Mouse (Mus musculus): ENCODE measurements around the gene Sobp. TPM values are rescaled to one million over a fixed set of nuclear protein-coding genes. Genes with fewer than 3 reads are reported as not detected.
A peak's percentile ranks its signal among the peaks of the same experiment; 100 is the strongest.

The Sobp gene
- polyA plus RNA-seq, 1 experiment from 2014 or later, result 9.2 TPM

- H3K9ac ChIP-seq (replicated peaks), result no peak overlapping the region
- no peaks in the 10 kb centered on the region; the same call in 1 of the 2 replicates for H3K27me3 ChIP-seq
- ATAC-seq (ENCODE audit: low FRiP score, low read depth), result no peak
- WGBS, result 82% methylated on average over 6 of the region's 6 CpGs
- H3K4me1 ChIP-seq, result peaks cover 23% of the 10 kb centered on the region
- H3K4me2 ChIP-seq (replicated peaks), result no peak overlapping the region
- H3K9me3 ChIP-seq, result no peaks in the 10 kb centered on the region
- H3K36me3 ChIP-seq, result no peaks in the 10 kb centered on the region
- H3K27ac ChIP-seq (replicated peaks), result no peak overlapping the region
- no peak overlapping the region for H3K4me3 ChIP-seq
Observed at GRCm38 (mm10) chr10:43047804-43048348, 126.5 kb downstream of the Sobp start.

GRCm38 (mm10) chr10:43043351-43044209, 130.8 kb downstream of the Sobp start:
- peak; percentile 86 for ATAC-seq (ENCODE audit: low FRiP score, low read depth)
- Histone ChIP-seq H3K27me3 (peaks cover 5% of the 10 kb centered on the region; the same call in 1 of the 2 replicates), H3K4me1 (peaks cover 28% of the 10 kb centered on the region), H3K9me3 (no peaks in the 10 kb centered on the region), H3K9ac (replicated peaks) (no peak overlapping the region), H3K27ac (replicated peaks) (peak overlapping the region; percentile 87), H3K36me3 (0 out of 2 replicates have a peak, but pooled peaks cover 6% of the 10 kb centered on the region), H3K4me3 (no peak overlapping the region), H3K4me2 (replicated peaks) (no peak overlapping the region)
- 18% methylated on average over 7 of the region's 7 CpGs for WGBS

GRCm38 (mm10) chr10:43042591-43043327, 131.6 kb downstream of the Sobp start:
- Histone ChIP-seq H3K4me3 (no peak overlapping the region), H3K4me2 (replicated peaks) (no peak overlapping the region), H3K9ac (replicated peaks) (no peak overlapping the region), H3K9me3 (no peaks in the 10 kb centered on the region), H3K36me3 (0 out of 2 replicates have a peak, but pooled peaks cover 6% of the 10 kb centered on the region), H3K4me1 (peaks cover 31% of the 10 kb centered on the region), H3K27ac (replicated peaks) (peak overlapping the region; percentile 87), H3K27me3 (peaks cover 5% of the 10 kb centered on the region; the same call in 1 of the 2 replicates)
- 23% methylated on average over 10 of the region's 10 CpGs for WGBS
- peak; percentile 57; the same call in 1 of the 2 replicates for ATAC-seq (ENCODE audit: low FRiP score, low read depth)

- WGBS, result 84% methylated on average over 3 of the region's 3 CpGs
Observed at GRCm38 (mm10) chr10:43041794-43042193, 132.5 kb downstream of the Sobp start.

GRCm38 (mm10) chr10:43037455-43037793, 136.9 kb downstream of the Sobp start:
- 0 out of 2 replicates have a peak overlapping the region, but pooled peaks have one; percentile 9 for H3K4me2 ChIP-seq (replicated peaks)
- H3K27ac ChIP-seq (replicated peaks), result peak overlapping the region; percentile 52
- 0 out of 2 replicates have a peak, but pooled peaks cover 6% of the 10 kb centered on the region for H3K36me3 ChIP-seq
- H3K4me1 ChIP-seq, result peaks cover 35% of the 10 kb centered on the region
- WGBS, result 16% methylated on average over 7 of the region's 7 CpGs
- H3K9ac ChIP-seq (replicated peaks), result no peak overlapping the region
- 0 out of 2 replicates have a peak, but pooled peaks cover 8% of the 10 kb centered on the region for H3K27me3 ChIP-seq
- no peak overlapping the region for H3K4me3 ChIP-seq
- H3K9me3 ChIP-seq, result no peaks in the 10 kb centered on the region
- ATAC-seq (ENCODE audit: low FRiP score, low read depth), result 0 out of 2 replicates have a peak, but pooled peaks have one; percentile 55

More at GRCm38 (mm10) chr10:43041794-43042193, 132.5 kb downstream of the Sobp start:
- 0 out of 2 replicates have a peak, but pooled peaks cover 6% of the 10 kb centered on the region for H3K36me3 ChIP-seq
- no peak overlapping the region for H3K9ac ChIP-seq (replicated peaks)
- peaks cover 40% of the 10 kb centered on the region for H3K4me1 ChIP-seq
- H3K4me3 ChIP-seq, result no peak overlapping the region
- peaks cover 5% of the 10 kb centered on the region; the same call in 1 of the 2 replicates for H3K27me3 ChIP-seq
- no peaks in the 10 kb centered on the region for H3K9me3 ChIP-seq
- H3K4me2 ChIP-seq (replicated peaks), result no peak overlapping the region
- H3K27ac ChIP-seq (replicated peaks), result no peak overlapping the region
- ATAC-seq (ENCODE audit: low FRiP score, low read depth), result no peak

GRCm38 (mm10) chr10:43036646-43037454, 137.5 kb downstream of the Sobp start:
- 0 out of 2 replicates have a peak, but pooled peaks cover 6% of the 10 kb centered on the region for H3K36me3 ChIP-seq
- 0 out of 2 replicates have a peak, but pooled peaks cover 8% of the 10 kb centered on the region for H3K27me3 ChIP-seq
- H3K4me3 ChIP-seq, result no peak overlapping the region
- 0 out of 2 replicates have a peak overlapping the region, but pooled peaks have one; percentile 9 for H3K4me2 ChIP-seq (replicated peaks)
- WGBS, result 42% methylated on average over 21 of the region's 21 CpGs
- H3K4me1 ChIP-seq, result peaks cover 34% of the 10 kb centered on the region
- H3K27ac ChIP-seq (replicated peaks), result peak overlapping the region; percentile 52
- H3K9ac ChIP-seq (replicated peaks), result no peak overlapping the region
- ATAC-seq (ENCODE audit: low FRiP score, low read depth), result 0 out of 2 replicates have a peak, but pooled peaks have one; percentile 28
- H3K9me3 ChIP-seq, result no peaks in the 10 kb centered on the region

- 0 out of 2 replicates have a peak overlapping the region, but pooled peaks have one; percentile 12 for H3K27ac ChIP-seq (replicated peaks)
- ATAC-seq (ENCODE audit: low FRiP score, low read depth), result no peak
- H3K4me3 ChIP-seq, result no peak overlapping the region
- peaks cover 34% of the 10 kb centered on the region for H3K4me1 ChIP-seq
- H3K36me3 ChIP-seq, result 0 out of 2 replicates have a peak, but pooled peaks cover 6% of the 10 kb centered on the region
- no peak overlapping the region for H3K9ac ChIP-seq (replicated peaks)
- no peak overlapping the region for H3K4me2 ChIP-seq (replicated peaks)
- no peaks in the 10 kb centered on the region for H3K9me3 ChIP-seq
- WGBS, result 78% methylated on average over 8 of the region's 8 CpGs
- 0 out of 2 replicates have a peak, but pooled peaks cover 8% of the 10 kb centered on the region for H3K27me3 ChIP-seq
Observed at GRCm38 (mm10) chr10:43035579-43035978, 138.8 kb downstream of the Sobp start.

GRCm38 (mm10) chr10:43034811-43035210, 139.5 kb downstream of the Sobp start:
- peaks cover 35% of the 10 kb centered on the region for H3K4me1 ChIP-seq
- H3K9ac ChIP-seq (replicated peaks), result no peak overlapping the region
- H3K9me3 ChIP-seq, result no peaks in the 10 kb centered on the region
- H3K27me3 ChIP-seq, result 0 out of 2 replicates have a peak, but pooled peaks cover 4% of the 10 kb centered on the region
- no peak for ATAC-seq (ENCODE audit: low FRiP score, low read depth)
- H3K36me3 ChIP-seq, result 0 out of 2 replicates have a peak, but pooled peaks cover under 1% of the 10 kb centered on the region
- H3K4me2 ChIP-seq (replicated peaks), result no peak overlapping the region
- H3K27ac ChIP-seq (replicated peaks), result peak overlapping the region; percentile 71; the same call in 1 of the 2 replicates
- WGBS, result 85% methylated on average over 4 of the region's 4 CpGs
- no peak overlapping the region for H3K4me3 ChIP-seq

GRCm38 (mm10) chr10:43033481-43034248, 140.7 kb downstream of the Sobp start:
- Histone ChIP-seq H3K27ac (replicated peaks) (peak overlapping the region; percentile 71), H3K4me2 (replicated peaks) (no peak overlapping the region), H3K4me3 (no peak overlapping the region), H3K36me3 (no peaks in the 10 kb centered on the region), H3K9ac (replicated peaks) (no peak overlapping the region), H3K9me3 (no peaks in the 10 kb centered on the region), H3K27me3 (0 out of 2 replicates have a peak, but pooled peaks cover 3% of the 10 kb centered on the region), H3K4me1 (peaks cover 37% of the 10 kb centered on the region)
- ATAC-seq (ENCODE audit: low FRiP score, low read depth), result no peak; the same call in 1 of the 2 replicates
- 58% methylated on average over 15 of the region's 15 CpGs for WGBS

- peak overlapping the region; percentile 58; the same call in 1 of the 2 replicates for H3K27ac ChIP-seq (replicated peaks)
- no peak overlapping the region for H3K9ac ChIP-seq (replicated peaks)
- no peaks in the 10 kb centered on the region for H3K9me3 ChIP-seq
- 59% methylated on average over 9 of the region's 9 CpGs for WGBS
- ATAC-seq (ENCODE audit: low FRiP score, low read depth), result no peak
- no peak overlapping the region for H3K4me3 ChIP-seq
- peaks cover 16% of the 10 kb centered on the region for H3K27me3 ChIP-seq
- no peaks in the 10 kb centered on the region for H3K36me3 ChIP-seq
- H3K4me1 ChIP-seq, result peaks cover 29% of the 10 kb centered on the region
- H3K4me2 ChIP-seq (replicated peaks), result no peak overlapping the region
Observed at GRCm38 (mm10) chr10:43027006-43027405, 147.3 kb downstream of the Sobp start.
